Mouse (Mus musculus): ENCODE results near the gene Dand5.

DNA sequence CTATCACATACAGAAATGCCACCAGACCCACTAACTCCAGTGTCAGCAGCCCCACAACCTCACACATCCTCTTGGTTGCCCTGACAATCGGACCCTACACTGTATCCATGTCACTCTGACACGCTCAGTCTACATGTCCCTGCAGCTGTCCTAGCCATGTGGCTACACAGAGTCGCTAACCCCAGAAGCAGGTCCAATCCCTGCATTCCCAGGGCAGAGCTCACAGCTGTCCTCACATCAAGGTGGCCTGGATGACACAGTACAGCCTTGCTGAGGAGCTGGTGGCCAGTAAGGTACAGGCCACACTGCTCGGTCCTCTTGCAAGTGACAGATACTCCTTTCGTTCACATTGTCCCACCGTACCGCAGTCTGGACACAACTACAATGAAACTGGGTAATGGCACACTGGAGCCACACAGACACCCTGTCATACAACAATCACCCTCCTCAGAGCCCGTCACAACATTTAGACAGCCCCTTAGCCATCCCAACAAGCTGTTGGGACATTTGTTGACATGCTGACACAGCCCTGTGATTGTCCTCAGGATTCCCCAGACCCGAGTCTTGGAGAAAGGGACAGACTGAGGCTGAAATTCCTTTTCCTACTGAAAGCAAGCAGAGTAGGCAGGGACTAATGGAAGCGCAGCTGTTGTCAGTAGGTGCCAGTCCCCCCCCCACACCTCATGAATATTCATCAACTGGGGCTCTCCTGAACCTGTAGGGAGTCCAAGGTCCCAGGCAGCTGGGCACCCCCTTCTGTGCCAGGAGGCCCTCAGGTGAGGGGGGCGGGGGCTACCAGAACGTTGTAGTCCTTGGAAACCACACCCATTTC lies 13.3 kb downstream of the Dand5 start:
- no peak for TF ChIP-seq CTCF (IDR thresholded peaks at IDR 0.05; ENCODE audit: insufficient read depth, low read length)
- no peak for TF ChIP-seq POLR2A (IDR thresholded peaks at IDR 0.05; ENCODE audit: borderline replicate concordance, extremely low read depth, low read depth, low read length)
